Mouse (Mus musculus) CD8-positive naive resting alpha-beta T cell, adult 57 days (primary cell): ENCODE data around the gene Mndal. TPM values are rescaled to one million over a fixed set of nuclear protein-coding genes. Genes with fewer than 3 reads are reported as not detected.

ENCODE experiments used
- total RNA-seq: library from RNA; stranded (reverse); gene quantifications from one replicate; pipeline ENCODE4 v1.2.4, GENCODE M21; 2023

Mndal gene
- 253 TPM for total RNA-seq

GRCm38 (mm10) chr1:173941924-173942779, at the start of gene Mndal, which contains the start of gene Ifi203:
Gene Mndal (minus strand): TSS chr1:173942491.
Gene Ifi203 (minus strand): TSS chr1:173942672.

DNA sequence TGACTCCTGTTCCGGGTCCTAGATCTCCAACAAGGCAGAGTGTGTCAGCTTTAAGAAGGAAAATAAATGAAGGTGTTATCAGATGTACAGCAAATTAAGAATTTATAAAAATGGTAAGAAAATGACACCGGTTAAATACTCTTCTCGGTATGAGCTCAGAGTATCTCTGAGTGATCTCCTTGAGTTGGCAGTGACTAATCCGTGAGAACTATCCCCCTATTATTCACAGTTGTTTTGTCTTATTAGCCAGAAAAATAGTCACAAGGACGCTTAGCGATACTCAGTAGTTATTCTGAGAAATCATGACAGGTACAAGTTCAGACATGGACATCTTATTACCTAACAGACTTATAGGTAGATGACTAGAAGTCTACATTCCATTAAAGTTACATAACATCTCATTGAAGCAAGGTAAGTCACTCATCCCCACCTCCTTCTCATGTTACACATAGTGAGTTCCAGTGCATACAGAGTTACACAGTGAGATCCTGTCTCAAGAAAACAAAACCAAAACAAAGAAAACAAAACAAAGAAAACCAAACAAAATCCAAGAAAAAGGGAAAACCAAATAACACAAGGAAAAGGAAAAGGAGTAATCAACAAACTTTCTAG, 40.5 kb upstream of the Mndal start, which contains the start of gene Ifi202b:
Ifi202b (minus strand) TSS at position 51 of the 612 bp plus-strand sequence.

DNA sequence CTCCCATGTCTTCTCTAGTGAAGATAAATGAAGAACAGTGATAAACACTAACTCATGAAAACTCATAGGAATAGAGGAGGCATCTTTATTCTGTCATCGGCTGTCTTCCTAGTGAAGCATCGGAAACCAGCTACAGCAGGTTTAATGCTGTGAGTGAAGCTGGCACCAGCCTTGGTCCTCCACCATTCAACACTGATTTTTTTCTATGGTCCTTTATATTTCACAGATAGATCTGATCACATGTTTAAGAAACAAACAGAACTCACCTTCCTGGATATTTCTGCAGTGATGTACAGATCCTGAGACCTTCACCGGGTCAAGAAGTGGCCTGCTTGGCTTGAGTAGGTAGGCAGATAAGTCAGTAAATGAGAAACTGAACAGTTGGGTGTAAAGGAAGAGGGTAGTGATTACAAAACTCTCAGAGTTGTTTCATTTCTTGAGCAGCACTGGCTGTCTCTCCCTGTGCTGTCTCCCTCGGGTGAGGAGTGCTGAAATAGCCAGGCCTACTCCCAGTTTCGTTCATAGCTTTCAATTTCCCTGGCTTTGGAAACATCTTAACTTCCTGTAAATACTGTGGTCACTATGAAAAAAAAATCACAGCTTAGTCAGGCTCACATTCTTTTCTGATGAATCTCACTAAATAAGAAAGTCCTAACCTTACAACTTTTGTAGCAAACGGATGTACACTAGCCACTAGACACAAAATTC, 29.6 kb downstream of the Mndal start, which contains the start of gene Ifi211:
Ifi211 (minus strand) TSS at position 499 of the 708 bp plus-strand sequence.

Other genes starting within 250 kb of the Mndal start
- gene Ifi207, start 200.7 kb downstream of the Mndal start, total RNA-seq = 1.4 TPM
- gene Ifi204, start 175.5 kb downstream of the Mndal start, total RNA-seq = 7.7 TPM
- gene Ifi211, start 29.4 kb downstream of the Mndal start, total RNA-seq = not detected
- 163 TPM for gene Ifi203, start 181 bp upstream of the Mndal start, total RNA-seq
- gene Ifi202b, start 40.3 kb upstream of the Mndal start, total RNA-seq = not detected
- gene Ifi205, start 89.3 kb upstream of the Mndal start, total RNA-seq = 2.1 TPM
- not detected for gene Olfr433, start 98.2 kb upstream of the Mndal start, total RNA-seq
- gene Olfr432, start 106.7 kb upstream of the Mndal start, total RNA-seq = not detected
- gene Olfr430, start 124.1 kb upstream of the Mndal start, total RNA-seq = not detected
- not detected for gene Olfr429, start 141.8 kb upstream of the Mndal start, total RNA-seq
- not detected for gene Olfr427, start 154.4 kb upstream of the Mndal start, total RNA-seq
- not detected for gene Olfr231, start 178.7 kb upstream of the Mndal start, total RNA-seq
- not detected for gene Olfr424, start 189.0 kb upstream of the Mndal start, total RNA-seq
- gene Olfr420, start 213.1 kb upstream of the Mndal start, total RNA-seq = not detected
- gene Spta1, start 230.3 kb upstream of the Mndal start, total RNA-seq = 0.80 TPM